Mouse (Mus musculus) 3T3-L1 (cell line): Measurements from ENCODE around the gene S100a2.
A peak's percentile ranks its signal among the peaks of the same experiment; 100 is the strongest.

Source experiments
- DNase-seq: peaks from one replicate; pipeline ENCODE4 v3.0.0-alpha.2; 2015; ENCODE audit warnings: low read depth, low spot score

Gene S100a2

DNA sequence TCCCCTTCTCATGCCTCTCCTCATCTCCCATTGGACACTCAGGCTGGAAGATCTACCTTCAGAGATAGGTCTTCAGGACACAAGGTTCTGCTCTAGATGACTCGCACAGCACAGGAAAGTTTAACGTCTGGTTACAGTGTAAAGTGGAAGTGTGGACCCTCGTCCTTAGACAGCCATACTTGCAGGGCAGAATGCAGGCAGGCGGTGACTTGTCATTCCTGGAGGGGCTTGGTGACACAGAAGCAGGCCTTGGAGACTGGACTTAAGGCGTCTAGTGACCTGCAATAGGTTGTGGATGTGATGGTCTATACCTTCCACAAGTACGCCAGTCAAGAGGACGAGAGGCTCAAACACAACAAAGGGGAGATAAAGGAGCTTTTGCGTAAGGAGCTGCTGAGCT lies at the start of gene S100a2:
S100a2 (plus strand) TSS at position 301 of the 400 bp plus-strand sequence.
- DNase-seq, result no peak

DNA sequence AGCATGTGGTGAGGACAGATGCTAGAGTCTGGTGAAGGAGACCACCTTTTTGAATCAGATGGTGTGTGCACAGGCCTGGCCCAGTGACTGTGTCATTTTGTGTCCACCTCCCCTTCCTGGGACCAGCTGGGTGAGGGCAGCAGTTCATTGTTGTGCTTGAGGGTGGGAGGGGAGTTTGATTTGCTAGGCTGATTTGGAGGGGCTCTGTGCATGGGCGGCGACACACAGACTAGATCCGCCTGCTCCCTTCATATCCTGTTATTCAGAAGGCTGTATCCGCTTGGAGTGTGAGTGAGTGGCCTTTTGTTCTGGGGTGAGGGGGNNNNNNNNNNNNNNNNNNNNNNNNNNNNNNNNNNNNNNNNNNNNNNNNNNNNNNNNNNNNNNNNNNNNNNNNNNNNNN lies 49.1 kb upstream of the S100a2 start:
- DNase-seq, result no peak

DNA sequence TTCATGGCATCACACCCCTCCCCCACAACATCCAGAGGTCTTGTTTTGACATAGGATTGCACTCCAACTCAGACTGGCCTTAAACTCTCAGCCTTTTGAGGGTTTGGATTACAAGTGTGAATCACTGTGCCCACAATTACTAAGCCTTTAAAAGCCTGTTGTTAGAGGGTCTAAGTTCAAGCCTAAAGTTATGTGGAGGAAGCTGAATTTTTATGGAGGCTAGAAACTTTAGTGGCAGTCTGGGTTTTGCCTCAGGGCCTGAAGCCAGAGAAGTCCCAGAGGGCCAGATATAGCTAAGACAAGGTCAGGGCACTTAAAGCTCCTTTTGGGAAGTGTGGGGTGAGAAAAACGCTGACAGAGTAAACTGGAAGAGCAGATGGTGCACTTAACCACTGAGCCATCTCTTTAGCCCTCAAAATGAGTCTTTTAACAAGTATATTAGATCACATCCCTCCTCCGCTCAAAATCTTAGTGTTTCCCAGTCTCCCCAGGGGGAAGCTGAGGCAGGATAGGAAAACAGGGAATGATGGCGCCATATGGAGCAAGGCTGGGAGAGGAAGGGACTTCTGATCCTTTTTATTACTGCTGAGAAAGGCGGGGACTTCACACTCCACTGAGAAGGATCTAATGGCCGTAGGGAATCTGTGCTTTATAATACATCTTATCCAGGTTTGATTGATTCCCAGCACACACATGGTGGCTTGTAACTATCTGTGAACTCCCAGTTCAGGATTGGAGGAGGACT lies 40.2 kb upstream of the S100a2 start:
- DNase-seq, result peak; percentile 89

DNA sequence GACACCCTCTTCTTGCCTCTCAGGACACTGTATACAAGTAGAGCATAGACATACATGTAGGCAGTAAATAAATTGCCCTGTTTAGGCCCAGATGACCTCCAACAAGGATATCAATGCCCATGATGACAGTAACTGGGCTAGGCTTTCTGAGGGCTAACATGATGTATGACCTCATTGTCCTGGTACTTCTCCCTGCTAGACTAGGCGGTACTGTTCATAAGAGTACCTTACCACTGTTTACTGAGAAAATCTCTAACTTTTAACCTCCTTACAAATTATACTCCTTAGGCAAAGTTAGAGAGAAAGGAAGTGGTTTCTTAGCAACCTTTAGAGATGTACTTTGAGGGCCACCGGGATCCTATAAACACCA lies 39.6 kb upstream of the S100a2 start:
- peak; percentile 79 for DNase-seq

DNA sequence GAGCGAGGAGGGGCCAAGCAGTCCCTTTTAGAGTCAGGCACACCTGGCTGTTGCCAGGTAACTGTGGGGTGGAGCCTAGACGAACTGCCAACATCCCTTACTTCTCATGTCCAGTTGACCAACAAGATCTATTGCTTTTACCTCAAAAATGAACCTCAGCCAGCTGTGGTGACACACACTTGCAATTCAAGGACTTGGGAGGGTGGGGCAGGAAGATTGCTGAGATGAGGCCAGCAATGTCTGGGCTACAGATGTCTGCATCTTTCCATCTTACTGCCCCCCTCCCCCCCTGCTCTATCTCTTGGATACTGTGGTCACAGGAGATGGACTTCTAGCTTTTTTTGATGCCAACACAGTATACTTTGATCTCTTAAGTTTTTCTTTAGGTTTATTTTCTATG lies 37.8 kb upstream of the S100a2 start:
- peak; percentile 82 for DNase-seq

DNA sequence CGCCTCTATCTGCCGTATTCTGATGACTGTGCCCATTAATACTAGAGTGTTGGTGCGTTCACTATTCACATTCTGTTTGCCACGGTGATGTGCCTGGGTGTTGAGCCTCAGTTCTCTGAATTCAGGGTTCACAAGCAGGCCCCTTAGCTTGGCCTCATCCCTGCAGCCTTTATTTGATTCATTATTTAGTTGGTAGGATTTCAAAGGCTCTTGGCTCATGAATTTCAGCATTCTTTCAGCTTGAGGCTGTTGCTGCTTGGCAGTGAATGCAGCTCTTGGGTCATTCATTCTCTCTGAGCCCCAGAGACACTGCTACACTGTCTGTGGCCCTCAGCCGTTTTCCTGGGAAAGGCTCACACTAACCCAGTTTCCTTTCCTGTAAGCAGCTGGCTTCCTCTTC lies 34.1 kb upstream of the S100a2 start:
- peak; percentile 78 for DNase-seq

DNA sequence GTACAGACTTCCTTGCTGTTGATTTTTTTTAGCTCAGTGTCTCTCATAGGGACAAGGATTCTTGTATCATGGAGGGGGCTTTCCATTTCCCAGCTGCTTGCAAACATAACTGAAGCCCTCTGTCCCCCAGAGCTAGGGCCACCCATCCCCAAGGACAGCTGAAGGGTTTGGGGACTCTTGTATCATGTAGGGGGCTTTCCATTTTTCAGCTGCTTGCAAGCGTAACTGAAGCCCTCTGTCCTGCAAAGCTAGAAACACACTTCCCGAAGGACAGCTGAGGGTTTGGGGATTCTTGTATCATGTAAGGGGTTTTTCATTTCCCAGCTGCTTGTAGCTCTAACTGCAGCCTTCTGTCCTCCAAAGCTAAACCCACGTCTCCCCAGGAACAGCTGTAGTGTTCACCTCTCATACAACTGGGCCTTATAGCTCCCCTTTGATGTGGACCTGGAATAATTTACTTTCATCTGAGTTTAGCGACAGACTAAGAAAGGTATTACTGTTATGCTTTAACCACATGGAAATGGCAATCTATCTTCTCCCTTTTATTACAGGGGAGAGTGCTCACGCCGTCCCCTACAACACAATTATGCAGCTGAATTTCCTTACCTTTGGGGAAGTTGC lies 29.9 kb upstream of the S100a2 start, which contains the start of gene S100a3:
S100a3 (plus strand) TSS at position 571 of the 621 bp plus-strand sequence.
- no peak for DNase-seq

DNA sequence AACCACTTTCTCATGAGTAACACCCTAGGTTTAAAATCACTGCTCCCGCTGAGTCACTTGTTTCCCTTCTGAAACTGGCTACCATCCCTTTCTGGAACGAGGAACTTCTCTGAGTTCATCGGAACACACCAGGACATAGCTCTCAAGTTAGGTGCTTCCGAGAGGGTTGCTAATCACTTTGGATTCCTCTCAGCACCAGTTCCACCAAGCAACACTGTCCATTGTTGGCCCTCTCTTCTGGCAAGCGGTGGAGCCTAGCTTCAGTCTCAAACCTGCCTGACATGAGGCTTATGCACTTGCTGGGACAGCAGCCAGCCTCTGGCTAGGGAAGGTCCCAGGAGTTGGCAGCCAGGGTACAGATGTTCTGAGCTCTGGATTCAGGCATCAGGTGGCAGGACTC lies 15.4 kb upstream of the S100a2 start:
- peak; percentile 81 for DNase-seq

DNA sequence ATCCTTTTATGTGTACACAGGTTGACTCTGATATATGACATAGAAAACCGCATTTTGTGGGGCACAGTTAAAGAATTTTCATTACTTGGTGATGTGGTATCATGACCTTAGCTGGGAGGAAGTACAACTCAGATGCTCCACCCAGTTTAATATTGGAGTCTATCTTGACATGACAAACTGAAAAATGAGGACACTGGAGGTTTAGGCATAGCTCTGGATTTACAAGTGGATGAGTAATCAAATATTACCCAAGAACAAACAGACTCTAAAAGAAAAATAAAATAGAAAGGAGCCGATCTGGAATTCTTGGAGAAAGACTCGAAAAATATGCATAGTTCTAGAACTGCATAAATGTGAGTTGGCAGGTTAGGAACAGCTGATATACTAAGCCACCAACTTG lies 14.7 kb upstream of the S100a2 start:
- DNase-seq, result peak; percentile 79

DNA sequence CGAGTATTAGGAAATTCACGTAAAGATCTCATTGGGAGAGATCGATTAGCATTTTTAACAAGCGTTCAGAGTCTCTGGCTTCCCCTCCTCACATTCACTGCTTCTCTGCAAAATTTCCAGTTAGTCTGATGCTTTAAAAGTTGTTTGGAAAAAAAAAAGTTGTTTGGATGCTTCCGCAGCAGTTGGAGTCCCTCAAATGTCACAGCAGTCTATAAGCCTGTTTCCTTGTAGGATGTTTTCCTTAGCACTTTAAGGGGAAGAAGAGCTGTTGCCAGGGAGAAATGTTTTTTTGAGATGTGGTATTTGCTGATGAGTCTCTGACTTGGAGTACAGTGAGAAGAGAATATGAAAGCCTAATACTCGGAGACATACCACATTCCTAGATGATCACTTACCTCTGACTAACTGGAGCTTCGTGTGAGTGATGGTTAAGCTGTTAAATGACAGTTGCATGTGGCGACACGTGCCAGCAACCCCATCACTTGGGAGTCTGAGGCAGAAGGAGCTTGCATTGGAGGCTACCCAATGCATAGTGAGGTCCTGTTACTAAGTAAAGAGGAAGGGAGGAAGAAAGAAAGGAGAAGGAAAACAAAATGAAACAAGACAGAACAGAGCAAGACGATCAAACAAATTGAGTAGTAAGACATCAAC lies 13.6 kb upstream of the S100a2 start:
- DNase-seq, result peak; percentile 43

DNA sequence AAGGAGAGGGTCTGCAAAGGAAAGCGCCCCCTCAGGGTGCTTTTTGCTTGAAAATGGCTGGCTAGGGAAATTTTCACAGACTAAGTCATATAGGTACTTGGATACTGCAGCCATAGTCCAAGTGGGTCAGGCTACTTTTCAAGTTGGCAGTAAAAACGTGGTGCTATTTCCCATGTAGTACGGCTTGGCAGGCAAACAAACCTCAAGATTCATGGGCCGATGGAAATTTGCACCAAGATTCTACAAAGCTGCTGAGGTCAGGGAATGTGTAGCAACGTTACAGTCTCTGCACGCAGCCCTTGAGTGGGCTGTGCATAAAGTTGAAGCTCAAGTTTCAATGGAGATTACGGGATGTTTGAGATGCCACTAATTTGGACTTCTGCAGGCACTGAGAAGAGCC lies 10.6 kb upstream of the S100a2 start:
- DNase-seq, result no peak

DNA sequence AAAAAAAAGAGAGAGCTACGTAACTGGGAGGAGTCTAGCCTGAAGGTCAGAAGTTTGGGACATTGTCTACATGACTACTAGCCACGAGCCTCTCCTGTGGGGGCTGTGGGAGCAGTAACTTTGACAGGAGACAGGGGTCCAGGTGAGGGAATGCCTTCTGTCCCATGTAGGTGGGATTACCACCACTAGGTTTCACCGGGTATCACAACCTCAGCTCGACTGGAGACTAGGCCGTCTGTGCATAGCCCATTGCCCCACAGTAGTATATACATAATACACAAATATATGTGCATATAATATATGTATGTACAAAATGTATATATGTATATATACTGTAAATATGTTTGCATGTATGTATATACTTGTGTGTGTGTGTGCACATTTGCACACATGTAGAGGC lies 8.9 kb upstream of the S100a2 start:
- no peak for DNase-seq

DNA sequence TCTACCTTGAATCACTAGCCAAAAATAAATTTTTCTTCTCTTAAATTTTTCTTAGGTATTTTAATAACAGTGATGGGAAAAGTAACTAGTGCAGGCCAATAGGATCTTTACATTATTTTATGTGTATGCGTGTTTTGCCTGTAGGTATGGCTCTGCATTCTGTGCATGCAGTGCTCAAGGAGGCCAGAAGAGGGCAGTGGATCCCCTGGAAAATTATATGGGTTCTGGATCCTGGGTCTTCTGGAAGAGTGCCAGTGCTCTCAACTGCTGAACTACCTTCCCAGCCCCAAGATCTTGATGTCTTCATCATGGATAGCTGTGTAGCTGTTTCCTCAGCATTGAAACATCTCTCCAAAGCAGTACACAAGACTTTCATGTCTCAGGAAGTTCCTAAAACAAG lies 7.9 kb upstream of the S100a2 start:
- no peak for DNase-seq

DNA sequence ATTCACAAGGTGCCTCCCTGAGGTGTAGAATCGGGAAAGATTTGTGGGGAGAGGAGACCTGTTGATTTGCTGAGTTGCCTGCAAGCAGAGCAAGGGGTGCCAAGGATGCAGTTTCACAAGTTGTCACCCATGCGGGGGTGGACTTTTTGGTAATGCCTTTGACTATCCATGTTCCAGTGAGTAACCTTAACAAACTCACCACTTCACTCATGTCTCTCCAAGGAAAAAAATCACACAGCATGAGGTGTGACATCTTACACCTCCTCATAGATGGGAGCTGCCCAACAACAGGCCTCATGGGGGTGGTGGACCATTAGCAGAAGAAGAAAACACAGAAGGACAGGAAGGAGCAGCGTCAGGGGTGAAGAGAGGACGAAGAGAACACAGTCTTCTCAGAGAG lies 7.5 kb upstream of the S100a2 start:
- DNase-seq, result no peak

DNA sequence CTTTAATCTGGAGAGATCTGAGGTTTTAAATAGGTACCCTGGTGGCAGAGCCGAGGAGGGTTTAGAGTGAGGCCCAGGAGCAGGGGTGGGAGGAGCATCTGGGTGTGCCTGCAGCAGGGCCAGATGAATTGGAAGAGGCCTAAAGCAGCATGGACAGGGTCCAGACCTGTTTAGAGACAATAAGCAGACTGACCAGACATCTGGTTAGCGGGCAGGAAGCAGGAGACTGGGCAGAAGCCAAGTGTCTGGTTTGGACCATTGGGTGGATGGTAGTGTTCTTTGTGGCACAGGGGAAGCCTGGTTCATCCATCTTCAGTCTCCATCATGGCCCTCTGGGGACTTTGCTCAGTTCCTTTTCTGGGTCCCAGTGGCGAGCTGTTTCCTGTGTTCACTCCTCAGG lies 6.2 kb upstream of the S100a2 start:
- DNase-seq, result peak; percentile 91

DNA sequence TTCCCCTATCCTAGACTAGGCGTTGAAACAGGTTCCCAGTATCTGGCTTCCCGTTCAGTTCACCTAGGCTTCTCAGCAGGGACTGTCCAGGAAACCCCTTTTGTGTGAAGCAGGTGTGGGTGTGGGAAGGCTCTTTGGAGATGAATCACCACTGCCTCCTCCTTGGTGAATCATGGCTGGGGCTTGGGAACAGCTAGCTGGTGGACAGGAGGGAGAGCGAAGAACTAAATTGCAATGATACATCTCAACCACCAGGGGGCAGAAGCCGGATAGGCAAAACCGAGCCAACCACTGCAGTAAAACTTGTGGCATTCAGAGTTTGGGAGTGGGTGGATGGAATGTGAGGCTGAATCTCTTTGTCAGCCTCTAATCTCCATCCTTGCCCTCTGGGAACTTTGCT lies 4.5 kb upstream of the S100a2 start:
- peak; percentile 98 for DNase-seq

DNA sequence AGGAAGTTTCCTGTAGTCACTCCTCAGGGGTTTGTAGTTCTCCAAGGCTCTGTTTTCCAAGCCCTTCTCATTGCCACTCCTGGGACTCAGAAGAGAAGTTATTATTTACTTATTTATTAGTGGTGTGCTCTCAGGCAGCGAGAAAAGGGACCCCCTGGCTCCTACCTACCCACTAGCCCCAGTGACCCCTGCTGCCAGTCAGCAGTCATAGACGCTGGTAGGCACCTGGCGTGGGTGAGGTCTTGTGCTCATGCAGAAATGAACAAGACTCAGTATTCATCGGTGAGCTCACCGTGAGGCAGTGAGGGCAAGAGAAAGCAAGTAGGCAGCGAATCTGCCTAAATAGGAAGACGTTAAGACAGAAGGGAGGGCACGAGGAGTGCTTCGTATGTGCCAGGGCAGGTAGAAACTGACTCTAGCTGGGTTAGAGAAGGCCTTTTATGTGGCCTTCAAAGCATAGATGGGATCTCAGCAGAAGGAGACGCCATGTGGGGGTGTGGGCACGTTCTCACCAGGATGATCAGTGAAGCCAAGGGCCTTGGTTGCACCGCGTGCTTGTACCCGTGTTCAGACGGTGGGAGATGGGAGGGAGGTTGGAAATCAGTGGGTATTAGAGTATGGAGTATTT lies 3.9 kb upstream of the S100a2 start:
- no peak for DNase-seq

DNA sequence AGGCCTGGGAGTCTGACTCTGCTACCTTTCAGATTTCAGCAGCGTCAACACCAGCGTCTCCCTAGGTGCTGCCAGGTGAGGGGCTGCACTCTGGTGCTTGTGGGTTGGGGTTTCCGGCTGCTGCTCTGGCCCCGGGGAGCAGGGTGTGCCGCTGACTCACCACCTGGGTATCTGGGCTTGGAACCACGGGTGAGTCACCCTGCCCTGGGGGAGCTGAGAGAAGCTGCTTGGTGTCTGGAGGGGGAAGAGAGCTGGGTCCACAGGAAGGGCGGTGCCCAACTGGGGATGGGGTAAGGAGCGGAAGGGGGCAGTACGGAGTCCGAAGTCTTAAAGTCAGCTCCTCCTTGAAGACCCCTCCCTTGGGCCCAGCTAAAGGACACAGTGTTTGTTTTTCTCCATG lies 3.1 kb upstream of the S100a2 start:
- peak; percentile 99 for DNase-seq

DNA sequence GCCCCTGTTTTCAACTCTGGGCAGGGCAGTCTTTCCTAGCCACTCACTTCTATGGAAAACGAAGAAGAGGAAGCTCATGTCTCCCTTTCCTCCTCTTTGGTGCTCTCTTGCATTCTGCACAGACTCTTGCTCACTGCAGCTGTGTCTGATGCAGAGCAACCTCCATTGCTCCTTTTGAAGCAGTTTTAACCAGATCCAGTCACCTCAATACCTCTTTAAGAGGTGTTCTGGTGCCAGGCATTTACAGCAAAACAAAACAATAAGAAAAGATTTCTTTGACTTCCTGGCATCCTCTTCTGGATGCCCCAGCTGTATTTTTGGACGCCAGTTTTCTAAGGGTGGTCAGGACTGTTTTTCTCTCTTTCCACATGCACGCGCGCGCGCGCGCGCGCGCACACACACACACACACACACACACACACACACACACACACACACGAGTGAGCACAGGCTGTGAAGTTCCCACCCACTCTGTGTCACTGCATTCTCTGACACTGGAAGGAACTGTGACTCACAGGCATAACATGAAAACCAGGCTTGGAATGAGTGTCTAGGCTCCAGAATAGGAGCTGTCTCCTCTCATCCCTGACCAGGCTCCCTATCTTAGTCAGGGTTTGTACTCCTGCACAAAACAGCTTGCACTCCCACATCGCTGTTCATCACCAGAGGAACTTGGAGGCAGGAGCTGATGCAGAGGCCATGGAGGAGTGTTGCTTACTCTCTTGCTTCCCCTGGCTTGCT lies 2.5 kb upstream of the S100a2 start:
- DNase-seq, result peak; percentile 98

DNA sequence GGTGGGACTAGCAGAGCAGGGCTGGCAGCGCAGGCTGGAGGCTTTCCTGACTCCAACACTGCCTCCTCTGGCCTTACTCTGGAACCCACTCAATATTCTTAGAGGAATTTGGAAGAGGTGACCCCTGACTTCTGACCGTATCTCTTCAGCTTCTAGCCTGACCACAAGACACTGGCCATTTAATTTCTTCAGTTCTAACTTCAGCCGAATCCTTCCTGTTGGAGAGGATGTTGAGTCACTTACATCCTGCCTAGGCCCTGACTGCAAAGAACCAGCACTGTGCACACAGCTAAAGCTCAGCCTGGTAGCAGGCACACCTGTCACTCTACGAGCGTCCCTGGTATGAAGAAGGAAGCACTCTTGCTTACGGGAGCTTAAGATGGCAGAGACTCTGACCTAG lies 657 bp upstream of the S100a2 start:
- DNase-seq, result peak; percentile 89

DNA sequence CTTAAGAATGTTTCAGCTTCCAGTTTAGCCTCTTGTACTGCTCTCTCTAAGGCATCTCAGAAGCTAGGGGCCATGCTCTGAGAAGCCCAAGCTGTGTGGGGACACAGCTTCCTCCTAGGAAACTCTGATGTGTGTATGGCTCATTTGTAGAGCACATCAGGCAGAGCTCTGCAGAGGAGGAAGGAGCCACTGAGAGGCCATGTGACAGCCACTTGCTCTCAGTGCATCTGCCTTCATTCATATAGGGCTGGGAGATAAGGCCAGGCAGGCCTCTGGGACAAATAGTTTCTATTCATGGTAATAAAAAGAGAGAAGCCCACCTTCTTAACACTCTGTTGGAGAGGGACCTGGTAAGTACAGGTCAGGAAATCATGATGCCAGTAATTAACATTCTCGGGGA lies 4.4 kb downstream of the S100a2 start:
- DNase-seq, result no peak

DNA sequence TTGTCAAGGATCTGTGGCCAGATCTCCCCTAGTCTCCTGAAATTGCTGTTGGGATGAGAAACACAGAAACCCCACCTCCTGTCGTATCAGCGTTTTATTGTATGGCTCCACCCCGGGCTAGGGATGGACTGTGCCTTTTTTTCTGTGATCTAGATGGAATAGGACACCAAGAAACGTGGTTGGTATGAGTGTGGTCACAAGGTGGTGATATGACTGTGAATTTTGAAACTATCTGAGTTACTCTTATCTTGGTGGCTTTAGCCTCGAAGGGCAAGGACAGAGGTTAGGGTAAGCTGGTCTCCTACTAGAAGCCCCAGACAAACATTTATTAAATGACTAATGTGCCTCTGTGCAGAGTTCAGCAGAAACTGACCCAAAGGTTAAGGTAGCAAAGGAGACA lies 5.5 kb downstream of the S100a2 start:
- DNase-seq, result no peak
